Mouse (Mus musculus) liver, embryonic 14.5 days (tissue): ENCODE measurements around the gene Nprl2.

ENCODE experiments used
- CTCF ChIP-seq: IDR thresholded peaks from 2 replicates; pipeline ENCODE4 v1.5.1; 2016; ENCODE audit warnings: antibody characterized with exemption, low read depth, control low read depth
- EP300 ChIP-seq: IDR thresholded peaks from 2 replicates; pipeline ENCODE4 v1.6.1; 2016; ENCODE audit warnings: antibody characterized with exemption, low read depth

GRCm38 (mm10) chr9:107551890-107552355 lies 9.9 kb downstream of the Nprl2 start:
- TF ChIP-seq CTCF (no peak), EP300 (no peak)
